Mouse (Mus musculus): ENCODE results near the gene Prkd2. TPM values are rescaled to one million over a fixed set of nuclear protein-coding genes. Genes with fewer than 3 reads are reported as not detected.

The Prkd2 gene
- polyA plus RNA-seq, 1 experiment from 2014 or later: 7.7 TPM

DNA sequence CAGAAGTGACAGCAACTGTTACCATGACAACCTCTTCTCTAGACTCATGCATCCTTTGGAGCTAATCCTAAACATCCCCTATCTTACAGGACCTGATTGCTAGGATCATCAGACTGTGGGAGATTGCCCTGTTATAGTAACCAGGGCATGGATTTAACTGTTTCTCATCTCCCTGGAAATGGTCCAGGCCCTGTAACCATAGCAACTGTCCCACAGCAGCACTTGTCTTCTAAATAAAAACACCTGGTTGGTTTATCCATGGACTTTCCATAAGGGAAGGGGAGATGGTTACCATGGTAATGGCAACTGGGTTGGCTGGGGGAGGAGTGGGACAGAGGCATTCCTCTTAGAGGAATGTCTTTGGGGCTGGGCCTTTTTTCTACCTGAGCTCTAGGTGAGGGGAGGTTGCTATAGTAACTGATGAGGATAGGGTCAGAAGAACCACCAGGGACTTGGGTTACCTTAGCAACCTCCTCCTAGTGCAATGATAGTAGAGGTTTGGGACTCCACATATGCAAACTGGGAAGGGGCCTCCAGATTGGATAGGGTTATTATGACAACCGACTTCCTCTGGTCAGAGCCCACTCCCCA, 27.3 kb upstream of the Prkd2 start, which contains the start of gene Strn4:
Gene Strn4, plus strand, starts transcription at position 539 of the 591 bp plus-strand sequence.
- Histone ChIP-seq H3K4me3 (peak within 1 kb of the TSS; percentile 91), H3K36me3 (ENCODE audit: poor library complexity, severe bottlenecking) (peaks cover 9% of the 10 kb centered on the region), H3K4me2 (peak within 1 kb of the TSS; percentile 96), H3K4me1 (peaks cover 73% of the 10 kb centered on the region), H3K27me3 (peaks cover 29% of the 10 kb centered on the region), H3K9ac (peak within 1 kb of the TSS; percentile 99), H3K9me3 (replicated peaks) (no peaks in the 10 kb centered on the region), H3K27ac (peak within 1 kb of the TSS; percentile 98)
- 4% methylated on average over 1 of the region's 1 CpGs for WGBS
- ATAC-seq: peak; percentile 69

GRCm38 (mm10) chr7:16816078-16816474, 26.6 kb upstream of the Prkd2 start:
- Histone ChIP-seq H3K4me2 (peak overlapping the region; percentile 96), H3K4me3 (peak overlapping the region; percentile 91), H3K4me1 (peaks cover 73% of the 10 kb centered on the region), H3K9me3 (replicated peaks) (no peaks in the 10 kb centered on the region), H3K9ac (peak overlapping the region; percentile 99), H3K36me3 (ENCODE audit: poor library complexity, severe bottlenecking) (peaks cover 6% of the 10 kb centered on the region), H3K27me3 (peaks cover 22% of the 10 kb centered on the region), H3K27ac (peak overlapping the region; percentile 98)
- WGBS: 1% methylated on average over 28 of the region's 55 CpGs
- peak; percentile 74 for ATAC-seq

DNA sequence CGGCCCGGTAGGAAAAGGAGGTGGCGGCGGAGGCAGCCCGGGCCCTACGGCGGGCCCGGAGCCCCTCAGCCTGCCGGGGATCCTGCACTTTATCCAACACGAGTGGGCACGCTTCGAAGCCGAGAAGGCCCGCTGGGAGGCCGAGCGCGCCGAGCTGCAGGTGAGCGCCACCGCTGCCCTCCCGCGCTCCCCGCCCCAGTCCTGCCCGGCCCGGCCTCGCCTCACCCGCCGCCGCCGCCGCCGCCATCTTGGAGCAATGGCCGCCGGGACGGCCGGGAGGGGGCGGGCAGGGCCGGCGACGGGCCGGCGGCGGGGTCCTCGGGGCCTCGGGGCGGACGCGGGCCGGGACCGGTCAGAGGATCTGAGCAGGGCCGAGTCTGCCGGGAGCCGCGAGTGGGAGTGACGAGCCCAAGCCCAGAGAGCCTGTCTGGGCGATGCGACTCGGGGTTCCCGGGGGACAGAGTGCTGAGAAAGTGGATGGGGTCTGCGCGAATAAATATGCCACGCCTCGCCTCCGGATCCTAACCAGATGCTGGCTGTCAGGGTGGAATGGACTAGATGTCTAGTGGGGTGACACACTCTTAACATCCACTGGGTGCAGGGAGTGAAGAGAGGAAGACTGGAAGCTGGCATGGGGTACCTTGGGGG, 26.1 kb upstream of the Prkd2 start, which contains the start of gene Fkrp:
Gene Fkrp, minus strand, starts transcription at position 258 of the 648 bp plus-strand sequence.
- Histone ChIP-seq H3K9ac (peak within 1 kb of the TSS; percentile 99), H3K36me3 (ENCODE audit: poor library complexity, severe bottlenecking) (peaks cover 6% of the 10 kb centered on the region; the same call in 1 of the 2 replicates), H3K4me3 (peak within 1 kb of the TSS; percentile 91), H3K4me2 (peak within 1 kb of the TSS; percentile 96), H3K9me3 (replicated peaks) (no peaks in the 10 kb centered on the region), H3K4me1 (peaks cover 71% of the 10 kb centered on the region), H3K27me3 (peaks cover 17% of the 10 kb centered on the region), H3K27ac (peak within 1 kb of the TSS; percentile 98)
- WGBS: under 1% methylated on average over 60 of the region's 64 CpGs
- peak; percentile 64 for ATAC-seq

DNA sequence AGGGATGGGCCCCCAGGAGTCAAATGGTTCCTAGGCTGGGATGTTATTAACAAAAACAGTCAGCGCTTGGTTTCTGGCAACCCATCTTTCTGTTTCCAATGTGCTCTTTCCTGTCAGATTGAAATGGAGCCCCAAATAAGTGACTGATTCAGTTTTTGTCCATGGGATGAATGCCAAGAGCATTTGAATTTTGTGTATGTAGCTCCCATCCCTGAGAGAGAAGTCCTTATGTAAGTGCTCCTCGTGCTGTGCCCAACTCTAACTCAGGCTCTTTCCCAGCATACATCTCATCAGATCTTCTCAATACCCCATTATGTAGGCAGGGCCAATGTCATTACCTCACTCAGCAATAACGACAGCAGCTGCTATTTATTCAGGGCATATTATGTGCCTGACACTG, 25.0 kb upstream of the Prkd2 start:
- ATAC-seq: no peak
- Histone ChIP-seq H3K9ac (peak overlapping the region; percentile 99), H3K27me3 (peaks cover 6% of the 10 kb centered on the region), H3K4me3 (peak overlapping the region; percentile 91), H3K9me3 (replicated peaks) (no peaks in the 10 kb centered on the region), H3K36me3 (ENCODE audit: poor library complexity, severe bottlenecking) (peaks cover 11% of the 10 kb centered on the region), H3K4me1 (peaks cover 63% of the 10 kb centered on the region), H3K27ac (0 out of 2 replicates have a peak overlapping the region, but pooled peaks have one; percentile 16), H3K4me2 (peak overlapping the region; percentile 96)
- WGBS: 30% methylated on average over 3 of the region's 3 CpGs

DNA sequence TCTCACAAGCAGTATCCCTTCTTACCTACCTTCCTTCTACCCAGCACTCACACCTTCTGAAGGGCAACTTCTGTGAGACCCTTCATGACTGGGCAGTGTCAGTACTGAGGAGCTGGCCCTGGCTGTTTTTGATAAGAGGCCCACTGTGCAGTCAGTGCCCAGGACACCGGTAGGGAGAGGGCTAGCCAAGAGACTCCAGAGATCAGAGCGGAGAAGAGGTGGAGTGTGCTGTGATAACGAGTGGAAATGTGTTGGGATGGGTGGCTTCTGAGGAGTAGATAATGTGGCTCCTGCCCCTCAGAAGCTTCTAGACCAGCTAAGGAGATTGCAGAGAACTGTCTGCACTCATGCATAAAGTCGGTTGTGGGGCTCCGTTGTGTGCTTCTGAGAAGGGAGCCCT, 22.9 kb upstream of the Prkd2 start:
- Histone ChIP-seq H3K9me3 (replicated peaks) (no peaks in the 10 kb centered on the region), H3K36me3 (ENCODE audit: poor library complexity, severe bottlenecking) (peaks cover 25% of the 10 kb centered on the region), H3K27ac (no peak overlapping the region), H3K4me1 (peaks cover 57% of the 10 kb centered on the region), H3K27me3 (no peaks in the 10 kb centered on the region), H3K4me2 (no peak overlapping the region), H3K9ac (no peak overlapping the region), H3K4me3 (no peak overlapping the region)
- 81% methylated on average over 5 of the region's 5 CpGs for WGBS
- ATAC-seq: no peak

DNA sequence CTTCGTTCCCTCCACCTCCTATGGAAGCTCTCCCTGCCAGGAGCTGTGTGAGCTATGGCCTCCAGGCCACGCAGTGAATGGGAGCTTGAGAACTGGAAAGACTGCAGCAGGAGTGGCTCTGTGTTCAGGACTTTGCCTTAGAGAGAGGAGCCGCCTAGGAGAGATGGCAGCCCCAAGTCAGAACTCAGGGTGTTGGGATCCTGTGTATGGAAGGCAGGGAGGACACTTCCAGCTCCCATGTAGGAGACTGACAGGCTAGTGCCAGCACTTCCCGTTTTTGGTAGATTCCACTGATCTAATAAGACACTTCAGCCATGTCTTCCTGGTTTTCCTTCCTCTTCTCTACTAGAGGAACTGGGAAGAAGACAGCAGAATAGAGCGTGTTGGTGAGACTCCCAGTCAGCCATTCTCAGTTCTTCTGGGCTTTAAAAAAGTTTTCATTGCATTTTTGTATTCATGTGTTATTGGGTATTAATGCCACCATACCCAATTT, 22.4 kb upstream of the Prkd2 start:
- H3K9me3 ChIP-seq (replicated peaks): no peaks in the 10 kb centered on the region
- H3K27ac ChIP-seq: no peak overlapping the region
- ATAC-seq: no peak
- H3K36me3 ChIP-seq (ENCODE audit: poor library complexity, severe bottlenecking): peaks cover 30% of the 10 kb centered on the region
- no peak overlapping the region for H3K4me3 ChIP-seq
- H3K9ac ChIP-seq: no peak overlapping the region
- no peaks in the 10 kb centered on the region for H3K27me3 ChIP-seq
- H3K4me1 ChIP-seq: peaks cover 52% of the 10 kb centered on the region
- H3K4me2 ChIP-seq: no peak overlapping the region
- WGBS: 78% methylated on average over 5 of the region's 5 CpGs

DNA sequence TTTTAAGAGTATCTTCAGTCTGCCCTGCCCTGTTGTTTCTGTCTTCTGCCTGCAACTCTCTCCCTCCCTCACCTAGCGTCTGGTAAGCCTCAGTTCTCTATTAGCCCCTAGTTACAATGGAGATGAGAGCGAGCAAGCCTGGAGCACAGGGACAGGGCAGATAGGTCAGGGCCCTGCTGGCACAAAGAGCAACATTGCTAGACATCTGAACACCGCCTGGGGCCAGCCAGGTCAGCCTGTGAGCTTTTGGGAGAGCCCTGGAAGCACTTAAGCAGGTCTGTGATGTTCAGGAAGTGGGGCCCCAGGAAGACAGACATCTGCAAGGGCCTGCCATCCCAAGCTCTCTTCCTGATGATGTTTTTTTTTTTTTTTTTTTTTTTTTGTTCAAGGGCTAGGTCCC, 21.6 kb upstream of the Prkd2 start:
- Histone ChIP-seq H3K9me3 (replicated peaks) (no peaks in the 10 kb centered on the region), H3K36me3 (ENCODE audit: poor library complexity, severe bottlenecking) (peaks cover 38% of the 10 kb centered on the region), H3K4me3 (no peak overlapping the region), H3K4me1 (peaks cover 45% of the 10 kb centered on the region), H3K27ac (no peak overlapping the region), H3K4me2 (no peak overlapping the region), H3K9ac (no peak overlapping the region), H3K27me3 (no peaks in the 10 kb centered on the region)
- no peak for ATAC-seq
- WGBS: 52% methylated on average over 3 of the region's 3 CpGs

DNA sequence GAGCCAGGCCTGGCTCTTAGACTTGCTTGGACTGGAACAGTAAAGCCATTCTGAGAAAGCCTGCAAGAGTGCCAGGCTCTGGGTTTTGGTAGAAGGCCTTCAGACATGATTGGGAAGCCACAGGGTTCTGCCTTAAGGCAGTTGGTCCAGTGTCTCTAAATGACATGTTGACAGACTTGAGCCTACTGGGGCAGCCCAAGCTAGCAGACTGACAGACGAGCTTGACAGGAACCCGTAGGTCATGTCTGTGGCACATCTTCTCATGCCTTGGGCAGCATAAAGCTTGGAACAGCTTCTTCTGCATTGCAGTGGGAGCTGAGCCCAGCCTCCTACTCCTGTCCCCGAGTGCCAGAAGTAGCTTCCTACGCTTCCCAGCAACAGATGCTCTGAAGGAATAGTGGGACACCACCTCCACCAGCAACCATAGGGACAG, 21.0 kb upstream of the Prkd2 start:
- Histone ChIP-seq H3K9ac (no peak overlapping the region), H3K9me3 (replicated peaks) (no peaks in the 10 kb centered on the region), H3K36me3 (ENCODE audit: poor library complexity, severe bottlenecking) (peaks cover 44% of the 10 kb centered on the region), H3K4me1 (peaks cover 45% of the 10 kb centered on the region), H3K27ac (no peak overlapping the region), H3K4me2 (no peak overlapping the region), H3K27me3 (no peaks in the 10 kb centered on the region), H3K4me3 (no peak overlapping the region)
- ATAC-seq: no peak
- WGBS: 74% methylated on average over 4 of the region's 4 CpGs

DNA sequence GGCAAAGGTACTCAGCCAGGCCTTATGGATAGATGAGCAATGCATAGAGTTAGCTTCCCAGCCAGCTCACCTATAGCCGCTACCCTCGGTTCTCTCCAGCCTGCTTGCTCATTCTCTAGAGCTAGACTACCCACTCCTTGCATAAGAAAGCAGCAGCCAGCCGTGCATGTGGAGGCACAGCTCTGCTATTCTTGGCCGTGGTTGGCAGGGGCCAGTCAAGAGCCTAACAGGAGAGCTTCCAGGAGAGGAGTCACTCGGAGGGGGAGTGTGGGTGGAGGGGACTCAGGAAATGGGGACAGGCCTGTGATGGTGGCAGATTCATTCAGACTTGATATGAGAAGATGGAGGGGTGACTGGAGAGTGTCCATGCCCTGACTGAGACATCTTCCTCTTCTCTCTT, 19.0 kb upstream of the Prkd2 start:
- 79% methylated on average over 5 of the region's 5 CpGs for WGBS
- Histone ChIP-seq H3K36me3 (ENCODE audit: poor library complexity, severe bottlenecking) (peaks cover 64% of the 10 kb centered on the region), H3K9ac (no peak overlapping the region)

GRCm38 (mm10) chr7:16825785-16826184, 16.9 kb upstream of the Prkd2 start:
- no peak for ATAC-seq
- no peak overlapping the region for H3K9ac ChIP-seq
- H3K4me1 ChIP-seq: peaks cover 7% of the 10 kb centered on the region
- H3K36me3 ChIP-seq (ENCODE audit: poor library complexity, severe bottlenecking): peaks cover 85% of the 10 kb centered on the region
- H3K27ac ChIP-seq: no peak overlapping the region
- no peak overlapping the region for H3K4me2 ChIP-seq
- no peaks in the 10 kb centered on the region for H3K27me3 ChIP-seq
- no peaks in the 10 kb centered on the region for H3K9me3 ChIP-seq (replicated peaks)
- WGBS: 87% methylated on average over 10 of the region's 10 CpGs
- H3K4me3 ChIP-seq: no peak overlapping the region

More for the DNA sequence above, 19.0 kb upstream of the Prkd2 start:
- Histone ChIP-seq H3K4me1 (peaks cover 27% of the 10 kb centered on the region), H3K27ac (no peak overlapping the region), H3K27me3 (no peaks in the 10 kb centered on the region), H3K4me3 (no peak overlapping the region), H3K4me2 (no peak overlapping the region), H3K9me3 (replicated peaks) (no peaks in the 10 kb centered on the region)
- ATAC-seq: no peak

DNA sequence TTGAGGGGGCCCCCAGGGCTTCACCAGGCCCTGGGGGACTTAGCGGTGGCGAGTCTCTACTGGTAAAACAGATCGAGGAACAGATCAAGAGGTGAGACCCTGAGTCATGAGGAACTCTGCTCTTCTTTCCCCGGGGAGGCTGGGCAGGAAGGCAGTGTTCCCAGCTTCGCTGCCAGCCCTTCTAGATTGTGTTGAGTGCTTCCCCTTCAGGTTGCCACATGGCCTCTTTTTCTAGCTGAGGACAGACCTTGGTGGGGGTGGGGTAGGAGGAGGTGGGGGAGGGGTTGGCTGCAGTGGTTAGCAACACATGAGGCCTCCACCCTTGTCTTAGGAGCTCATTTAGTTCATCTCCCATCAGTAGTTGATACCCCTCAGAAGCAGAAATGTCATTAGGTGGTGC, 16.1 kb upstream of the Prkd2 start:
- no peaks in the 10 kb centered on the region for H3K4me1 ChIP-seq
- H3K27ac ChIP-seq: no peak overlapping the region
- no peak overlapping the region for H3K4me2 ChIP-seq
- WGBS: 83% methylated on average over 5 of the region's 5 CpGs
- H3K4me3 ChIP-seq: no peak overlapping the region
- H3K9ac ChIP-seq: no peak overlapping the region
- no peak for ATAC-seq
- H3K27me3 ChIP-seq: no peaks in the 10 kb centered on the region
- no peaks in the 10 kb centered on the region for H3K9me3 ChIP-seq (replicated peaks)
- peaks cover 93% of the 10 kb centered on the region for H3K36me3 ChIP-seq (ENCODE audit: poor library complexity, severe bottlenecking)

- no peak for ATAC-seq
- no peak overlapping the region for H3K9ac ChIP-seq
- no peaks in the 10 kb centered on the region for H3K9me3 ChIP-seq (replicated peaks)
- H3K27me3 ChIP-seq: no peaks in the 10 kb centered on the region
- H3K4me2 ChIP-seq: no peak overlapping the region
- 93% methylated on average over 4 of the region's 4 CpGs for WGBS
- H3K27ac ChIP-seq: no peak overlapping the region
- H3K4me1 ChIP-seq: no peaks in the 10 kb centered on the region
- peaks cover 99% of the 10 kb centered on the region for H3K36me3 ChIP-seq (ENCODE audit: poor library complexity, severe bottlenecking)
- no peak overlapping the region for H3K4me3 ChIP-seq
Observed at GRCm38 (mm10) chr7:16827274-16827673, 15.4 kb upstream of the Prkd2 start.

Data from forebrain, embryonic 13.5 days (tissue).